Mouse (Mus musculus) forebrain, embryonic 13.5 days (tissue): ENCODE measurements around the gene Vamp8. TPM values are rescaled to one million over a fixed set of nuclear protein-coding genes. Genes with fewer than 3 reads are reported as not detected.

Experiments
- ATAC-seq: fragments of 200-750 bp; cut with Nextera tagmentation; 2 replicates; pipeline ENCODE4 v1.8.0; 2017
- H3K27ac ChIP-seq: fragments of 300-500 bp; sonication (generic); 2 replicates; pipeline ENCODE4 v1.5.1; 2015; ENCODE audit warnings: inconsistent platforms, mild to moderate bottlenecking, moderate library complexity
- H3K27me3 ChIP-seq: fragments of 300-500 bp; sonication (generic); 2 replicates; pipeline ENCODE4 v1.6.1; 2015; ENCODE audit warnings: mild to moderate bottlenecking, inconsistent platforms
- H3K36me3 ChIP-seq: fragments of 300-500 bp; sonication (generic); 2 replicates; pipeline ENCODE4 v1.6.1; 2015; ENCODE audit warnings: mild to moderate bottlenecking, inconsistent platforms; ENCODE audit not compliant: poor library complexity, severe bottlenecking
- H3K4me1 ChIP-seq: fragments of 300-500 bp; sonication (generic); 2 replicates; pipeline ENCODE4 v1.6.1; 2015; ENCODE audit warnings: inconsistent platforms
- H3K4me2 ChIP-seq: fragments of 300-500 bp; sonication (generic); 2 replicates; pipeline ENCODE4 v1.6.1; 2015; ENCODE audit warnings: inconsistent platforms, mild to moderate bottlenecking, moderate library complexity
- H3K4me3 ChIP-seq: fragments of 300-500 bp; sonication (generic); 2 replicates; pipeline ENCODE4 v1.5.1; 2015; ENCODE audit warnings: mild to moderate bottlenecking, inconsistent platforms
- H3K9ac ChIP-seq: fragments of 300-500 bp; sonication (generic); 2 replicates; pipeline ENCODE4 v1.6.1; 2015; ENCODE audit warnings: mild to moderate bottlenecking, inconsistent platforms
- H3K9me3 ChIP-seq: fragments of 300-500 bp; sonication (generic); replicated peaks from 2 replicates; pipeline ENCODE4 v1.6.1; 2016; ENCODE audit warnings: inconsistent platforms
- WGBS: fragments of 180-500 bp; shearing (Covaris S2); methylation state at CpG from one replicate; pipeline ENCODE4 v1.1.7; 2015; 5-methylcytosine and 5-hydroxymethylcytosine counted together
- polyA plus RNA-seq: library from polyadenylated mRNA; unstranded; fragments of >200 nt; fragmentation: Nextera tagmentation; extraction: Ambion mirVana; gene quantifications from 2 replicates; pipeline ENCODE4 v1.2.1, GENCODE M21; 2015

Vamp8 gene
- polyA plus RNA-seq, 1 experiment from 2014 or later = 16.8 TPM

DNA sequence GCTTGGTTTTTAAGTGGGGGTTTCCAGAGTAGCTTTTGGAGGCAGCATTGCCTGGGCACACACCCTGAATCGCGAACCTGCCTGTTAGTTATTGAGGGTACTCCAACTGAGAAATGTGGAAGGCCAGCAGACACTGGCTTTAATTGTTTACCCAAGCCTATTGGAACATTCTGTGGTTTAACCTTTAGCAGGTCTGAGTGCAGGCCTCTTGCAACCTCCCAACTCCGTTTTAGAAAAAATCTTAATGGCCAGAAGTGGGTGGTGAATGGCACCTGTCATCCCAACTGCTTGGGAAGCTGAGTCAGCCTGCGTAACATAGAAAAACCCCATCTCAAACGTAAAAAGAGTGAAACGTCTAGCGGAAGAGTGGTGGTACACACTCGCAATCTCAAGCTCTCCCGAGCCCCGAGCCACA, 6.3 kb upstream of the Vamp8 start:
- 79% methylated on average over 10 of the region's 10 CpGs for WGBS
- no peaks in the 10 kb centered on the region for H3K27me3 ChIP-seq
- no peak overlapping the region for H3K9ac ChIP-seq
- ATAC-seq = no peak
- no peaks in the 10 kb centered on the region for H3K4me1 ChIP-seq
- H3K9me3 ChIP-seq = no peaks in the 10 kb centered on the region
- no peak overlapping the region for H3K27ac ChIP-seq
- H3K36me3 ChIP-seq = no peaks in the 10 kb centered on the region
- no peak overlapping the region for H3K4me3 ChIP-seq
- H3K4me2 ChIP-seq = no peak overlapping the region

DNA sequence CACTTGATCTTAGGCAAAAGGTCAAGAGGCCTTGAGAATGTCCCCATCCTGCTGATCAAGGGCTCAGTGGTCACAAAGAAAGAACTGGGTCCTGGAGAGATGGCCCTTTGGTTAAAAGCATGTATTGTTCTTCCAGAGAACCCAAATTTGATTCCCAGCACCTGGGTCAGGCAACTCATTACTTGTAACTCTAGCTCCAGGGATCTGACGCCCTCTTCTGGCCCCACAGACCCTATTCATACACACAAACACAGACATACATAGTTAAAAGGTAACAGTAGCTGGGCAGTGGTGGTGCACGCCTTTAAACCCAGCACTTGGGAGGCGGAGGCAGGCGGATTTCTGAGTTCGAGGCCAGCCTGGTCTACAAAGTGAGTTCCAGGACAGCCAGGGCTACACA, 1.8 kb upstream of the Vamp8 start:
- Histone ChIP-seq H3K9me3 (no peaks in the 10 kb centered on the region), H3K27me3 (peaks cover 14% of the 10 kb centered on the region; the same call in 1 of the 2 replicates), H3K36me3 (no peaks in the 10 kb centered on the region), H3K27ac (no peak overlapping the region), H3K4me1 (peaks cover 14% of the 10 kb centered on the region), H3K9ac (no peak overlapping the region), H3K4me3 (no peak overlapping the region), H3K4me2 (no peak overlapping the region)
- no peak for ATAC-seq
- WGBS = 88% methylated on average over 5 of the region's 5 CpGs

DNA sequence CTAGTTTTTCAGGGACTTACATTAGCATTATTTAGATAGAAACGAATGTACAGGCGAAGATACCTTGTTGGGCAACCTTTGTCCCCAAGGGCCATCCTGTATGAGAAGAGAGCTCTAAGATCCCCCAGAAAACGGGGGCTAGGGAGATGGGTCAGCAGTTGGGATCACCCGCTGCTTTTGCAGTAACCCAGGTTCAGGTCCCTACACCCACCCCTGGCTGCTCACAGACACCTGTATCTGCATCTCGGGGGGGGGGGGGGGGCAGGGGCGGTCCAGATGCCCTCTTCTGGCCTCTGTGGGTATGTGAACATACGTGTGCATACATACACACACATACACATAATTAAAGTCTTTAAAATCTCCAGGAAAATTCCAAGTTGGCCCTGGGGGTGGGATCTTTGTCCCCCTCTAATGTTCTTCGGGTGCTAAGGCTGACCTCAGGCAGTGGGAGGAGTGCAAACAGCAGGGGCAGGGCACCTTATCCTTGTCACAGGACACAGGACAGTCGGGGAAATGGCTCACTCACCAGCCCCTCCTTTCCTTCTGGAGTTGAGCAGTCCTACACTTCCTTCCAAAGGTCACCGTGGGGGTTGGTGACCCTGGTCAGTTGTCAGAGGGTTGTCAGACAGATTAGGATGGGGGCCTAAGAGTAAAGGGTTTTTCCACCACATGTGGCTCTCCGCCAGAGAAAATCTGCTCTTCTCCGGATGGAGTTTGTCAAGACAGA, 455 bp upstream of the Vamp8 start:
- H3K9ac ChIP-seq = no peak overlapping the region
- no peak overlapping the region for H3K27ac ChIP-seq
- ATAC-seq = 0 out of 2 replicates have a peak, but pooled peaks have one; percentile 24
- peaks cover 14% of the 10 kb centered on the region for H3K4me1 ChIP-seq
- peak overlapping the region; percentile 38; the same call in 1 of the 2 replicates for H3K4me3 ChIP-seq
- WGBS = 24% methylated on average over 12 of the region's 12 CpGs
- H3K4me2 ChIP-seq = peak overlapping the region; percentile 60
- H3K9me3 ChIP-seq = no peaks in the 10 kb centered on the region
- H3K36me3 ChIP-seq = no peaks in the 10 kb centered on the region
- H3K27me3 ChIP-seq = peaks cover 14% of the 10 kb centered on the region; the same call in 1 of the 2 replicates

DNA sequence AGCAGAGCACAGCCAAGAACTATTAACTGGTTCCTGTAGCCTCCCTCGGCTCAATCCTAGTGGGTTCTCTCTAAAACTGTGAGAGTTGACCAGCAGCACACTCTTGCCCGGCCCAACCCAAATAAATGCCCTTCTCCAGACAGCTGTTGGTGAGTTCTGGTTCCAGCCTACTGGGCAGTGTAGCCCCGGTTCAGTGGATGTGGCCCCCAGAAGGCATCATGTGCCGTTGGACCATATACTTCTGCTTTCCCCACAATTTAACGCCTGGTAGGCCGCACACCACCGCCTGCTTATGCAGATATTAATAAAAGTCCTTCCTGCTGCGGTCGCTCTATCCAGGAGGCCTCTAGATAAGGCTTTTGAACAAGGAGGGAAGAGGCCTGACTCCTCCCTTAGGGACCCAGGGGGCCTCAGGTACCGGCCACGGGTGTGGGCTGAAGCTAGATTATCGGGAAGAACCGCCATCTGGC, 997 bp downstream of the Vamp8 start:
- Histone ChIP-seq H3K27ac (no peak overlapping the region), H3K9ac (peak overlapping the region; percentile 59; the same call in 1 of the 2 replicates), H3K4me3 (peak overlapping the region; percentile 38; the same call in 1 of the 2 replicates), H3K27me3 (peaks cover 14% of the 10 kb centered on the region; the same call in 1 of the 2 replicates), H3K4me1 (peaks cover 14% of the 10 kb centered on the region), H3K4me2 (peak overlapping the region; percentile 60), H3K9me3 (no peaks in the 10 kb centered on the region), H3K36me3 (no peaks in the 10 kb centered on the region)
- no peak for ATAC-seq
- 32% methylated on average over 13 of the region's 13 CpGs for WGBS

DNA sequence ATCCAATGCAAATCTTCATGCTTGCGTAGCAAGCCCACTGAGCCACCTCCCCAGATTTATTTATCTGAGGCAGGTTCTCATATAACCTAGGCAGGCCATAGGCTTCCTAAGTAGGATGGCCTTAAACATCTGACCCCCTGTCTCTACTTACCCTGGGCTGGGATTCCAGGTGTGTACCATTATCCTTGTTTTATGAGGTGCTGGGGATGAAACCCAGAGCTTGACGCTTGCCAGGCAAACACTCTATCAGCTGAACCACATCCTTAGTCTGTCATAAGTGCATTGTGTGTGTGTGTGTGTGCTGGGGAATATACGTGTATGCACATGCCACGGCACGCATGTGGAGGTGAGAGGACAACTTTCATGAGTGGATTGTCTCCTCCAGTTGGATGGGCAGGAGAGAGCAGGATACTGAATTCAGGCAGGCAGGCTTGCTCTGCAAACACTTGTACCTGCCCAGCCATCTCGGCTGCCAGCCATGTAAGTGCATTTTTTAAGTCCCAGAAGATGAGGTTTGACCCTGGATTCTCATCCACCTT, 1.6 kb downstream of the Vamp8 start:
- Histone ChIP-seq H3K4me2 (no peak overlapping the region), H3K27ac (no peak overlapping the region), H3K9me3 (no peaks in the 10 kb centered on the region), H3K9ac (no peak overlapping the region), H3K4me3 (no peak overlapping the region), H3K36me3 (no peaks in the 10 kb centered on the region), H3K27me3 (peaks cover 14% of the 10 kb centered on the region; the same call in 1 of the 2 replicates), H3K4me1 (peaks cover 14% of the 10 kb centered on the region)
- no peak for ATAC-seq
- 88% methylated on average over 6 of the region's 6 CpGs for WGBS

DNA sequence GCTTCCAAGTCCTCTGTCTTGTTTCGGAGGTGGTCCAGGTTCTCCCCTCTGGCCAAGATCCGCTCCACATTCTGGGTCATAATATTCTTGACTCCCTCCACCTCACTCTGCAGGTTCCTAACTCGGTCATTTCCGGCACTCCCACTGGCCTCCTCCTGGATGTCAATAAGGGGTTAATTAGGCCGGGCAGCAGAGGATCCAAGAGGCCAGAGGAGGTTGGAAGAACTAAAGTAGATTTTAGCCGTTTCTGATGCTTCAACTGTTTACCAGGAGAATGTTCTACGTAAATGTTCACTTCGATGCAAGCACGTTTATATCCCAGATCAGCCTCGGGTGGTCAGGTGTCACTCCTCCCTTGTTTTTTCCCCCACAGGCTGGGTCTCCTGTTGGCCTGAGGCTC, 2.2 kb downstream of the Vamp8 start:
- Histone ChIP-seq H3K9ac (no peak overlapping the region), H3K36me3 (no peaks in the 10 kb centered on the region), H3K4me3 (no peak overlapping the region), H3K4me1 (peaks cover 14% of the 10 kb centered on the region), H3K27ac (no peak overlapping the region), H3K9me3 (no peaks in the 10 kb centered on the region), H3K27me3 (peaks cover 14% of the 10 kb centered on the region; the same call in 1 of the 2 replicates), H3K4me2 (no peak overlapping the region)
- ATAC-seq = no peak
- WGBS = 73% methylated on average over 10 of the region's 10 CpGs

DNA sequence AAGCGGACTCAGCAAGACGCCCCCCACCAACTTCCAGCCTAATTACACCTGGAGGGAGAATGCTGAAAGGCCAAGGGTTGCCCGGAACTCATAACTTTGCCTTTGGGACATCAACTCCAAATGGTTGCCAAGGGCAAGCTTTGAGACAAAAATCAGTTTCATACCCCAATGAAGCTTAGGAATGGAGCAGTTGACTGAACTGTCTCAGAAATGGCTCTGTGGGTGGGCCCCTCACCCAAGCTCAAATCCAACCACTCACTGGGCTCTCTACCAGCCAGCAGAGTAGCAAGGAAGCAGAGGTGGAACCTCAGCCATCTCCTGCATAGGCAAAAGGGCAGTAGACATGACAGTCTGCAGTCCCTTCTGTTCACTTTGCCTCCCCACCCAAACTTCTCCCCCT, 2.7 kb downstream of the Vamp8 start:
- Histone ChIP-seq H3K4me3 (no peak overlapping the region), H3K9ac (no peak overlapping the region), H3K27ac (no peak overlapping the region), H3K4me2 (no peak overlapping the region), H3K36me3 (no peaks in the 10 kb centered on the region), H3K9me3 (no peaks in the 10 kb centered on the region), H3K4me1 (peaks cover 14% of the 10 kb centered on the region), H3K27me3 (peaks cover 14% of the 10 kb centered on the region; the same call in 1 of the 2 replicates)
- ATAC-seq = no peak
- 83% methylated on average over 3 of the region's 3 CpGs for WGBS

DNA sequence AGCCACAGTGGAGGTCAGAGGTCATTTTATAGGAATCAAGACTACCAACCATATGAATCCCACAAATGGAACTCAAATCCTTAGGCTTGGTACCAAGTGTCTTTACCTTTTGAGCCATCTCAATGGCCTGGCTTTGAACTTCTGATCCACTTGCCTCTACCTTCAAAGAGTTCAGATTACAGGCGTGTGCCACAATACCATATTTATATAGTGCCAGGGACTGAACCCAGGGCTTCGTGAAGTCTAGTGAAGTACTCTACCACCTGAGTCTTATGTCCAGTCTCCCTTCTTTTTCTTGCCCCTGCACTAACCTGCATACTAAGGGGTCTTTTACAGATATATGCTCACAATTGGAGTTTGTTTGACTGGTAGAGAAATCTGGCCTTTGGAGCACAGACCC, 3.9 kb downstream of the Vamp8 start:
- H3K4me2 ChIP-seq = no peak overlapping the region
- no peak for ATAC-seq
- H3K9me3 ChIP-seq = no peaks in the 10 kb centered on the region
- no peaks in the 10 kb centered on the region for H3K36me3 ChIP-seq
- WGBS = 88% methylated on average over 2 of the region's 2 CpGs
- peaks cover 14% of the 10 kb centered on the region for H3K27me3 ChIP-seq
- no peak overlapping the region for H3K27ac ChIP-seq
- no peak overlapping the region for H3K9ac ChIP-seq
- H3K4me1 ChIP-seq = peaks cover 14% of the 10 kb centered on the region
- H3K4me3 ChIP-seq = no peak overlapping the region

DNA sequence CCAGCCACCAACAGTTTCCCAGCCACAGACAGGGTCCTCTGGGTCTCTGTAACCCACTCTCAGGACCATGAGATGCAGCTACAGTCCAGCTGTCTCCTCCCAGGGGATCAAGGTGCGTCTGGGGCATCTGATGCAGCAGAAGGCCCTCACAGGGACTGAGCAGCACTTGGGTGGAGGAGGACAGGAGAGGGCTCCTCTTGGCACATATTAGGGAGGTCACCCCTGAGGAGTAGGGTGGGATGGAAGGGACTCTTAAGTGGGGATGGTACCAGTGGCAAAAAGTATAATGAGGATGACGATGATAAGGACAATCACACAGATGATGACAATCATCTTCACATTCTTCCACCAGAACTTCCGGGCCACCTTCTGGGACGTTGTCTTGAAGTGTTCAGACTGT, 5.2 kb downstream of the Vamp8 start:
- Histone ChIP-seq H3K4me2 (no peak overlapping the region), H3K9me3 (no peaks in the 10 kb centered on the region), H3K36me3 (no peaks in the 10 kb centered on the region), H3K9ac (no peak overlapping the region), H3K4me1 (peaks cover 13% of the 10 kb centered on the region), H3K4me3 (no peak overlapping the region), H3K27ac (no peak overlapping the region), H3K27me3 (peaks cover 21% of the 10 kb centered on the region)
- ATAC-seq = no peak
- WGBS = 87% methylated on average over 4 of the region's 4 CpGs

DNA sequence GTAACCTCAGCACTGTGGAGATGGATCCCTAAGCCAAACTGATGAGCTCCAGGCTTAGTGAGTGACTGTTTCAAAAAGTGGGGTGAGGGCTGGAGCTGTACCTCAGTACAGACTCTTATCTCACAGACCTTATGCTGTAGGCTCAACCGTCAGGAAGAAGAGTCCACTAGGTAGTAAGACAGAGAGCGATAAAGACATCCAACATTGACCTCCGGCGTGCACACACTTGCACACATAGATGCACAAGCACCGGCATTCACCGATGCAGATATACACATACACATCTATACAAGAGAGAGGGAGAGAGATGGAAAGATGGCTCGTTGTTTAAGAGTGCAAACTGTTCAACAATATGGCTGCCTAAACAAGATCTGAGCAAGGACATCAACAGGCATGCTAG, 6.6 kb downstream of the Vamp8 start:
- WGBS = 92% methylated on average over 7 of the region's 7 CpGs
- Histone ChIP-seq H3K9ac (no peak overlapping the region), H3K4me1 (peaks cover 7% of the 10 kb centered on the region; the same call in 1 of the 2 replicates), H3K36me3 (no peaks in the 10 kb centered on the region), H3K27me3 (peaks cover 24% of the 10 kb centered on the region), H3K27ac (no peak overlapping the region), H3K4me3 (no peak overlapping the region), H3K4me2 (no peak overlapping the region), H3K9me3 (no peaks in the 10 kb centered on the region)
- no peak for ATAC-seq

DNA sequence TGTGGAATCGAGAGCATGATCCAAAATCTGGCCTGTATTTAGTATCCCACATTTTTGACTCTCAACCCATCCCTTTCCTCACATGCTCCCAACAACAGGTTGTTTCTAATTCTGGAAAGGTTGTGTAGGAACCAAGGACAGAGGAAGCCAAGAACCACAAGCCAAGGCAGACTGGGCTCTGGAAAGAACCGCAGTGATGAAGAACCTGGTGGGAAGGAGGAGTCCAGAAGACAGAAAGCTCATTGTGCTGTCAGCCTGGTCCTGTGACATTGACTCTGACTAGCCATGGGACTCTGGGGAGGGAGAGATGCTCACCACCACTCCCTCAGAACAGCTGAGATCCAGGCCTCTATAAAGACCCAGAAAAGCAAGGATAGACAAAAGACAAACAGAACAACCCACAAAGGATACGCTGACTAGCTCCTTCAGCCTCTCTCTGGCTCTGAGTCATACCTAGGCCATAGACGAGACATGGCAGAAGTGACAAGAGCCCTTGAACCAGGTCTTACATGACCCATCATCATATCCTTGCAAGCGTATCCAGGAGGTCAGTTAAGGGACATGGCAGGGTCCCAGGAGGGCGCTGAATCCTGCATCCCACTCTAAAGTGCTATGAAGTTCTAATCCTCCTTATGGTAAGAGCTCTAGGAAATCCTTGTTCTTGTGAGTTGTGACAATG, 7.2 kb downstream of the Vamp8 start:
- Histone ChIP-seq H3K27ac (no peak overlapping the region), H3K4me3 (no peak overlapping the region), H3K36me3 (no peaks in the 10 kb centered on the region), H3K4me1 (peaks cover 7% of the 10 kb centered on the region; the same call in 1 of the 2 replicates), H3K27me3 (peaks cover 30% of the 10 kb centered on the region), H3K9ac (no peak overlapping the region), H3K4me2 (no peak overlapping the region), H3K9me3 (no peaks in the 10 kb centered on the region)
- ATAC-seq = no peak
- 84% methylated on average over 6 of the region's 6 CpGs for WGBS

DNA sequence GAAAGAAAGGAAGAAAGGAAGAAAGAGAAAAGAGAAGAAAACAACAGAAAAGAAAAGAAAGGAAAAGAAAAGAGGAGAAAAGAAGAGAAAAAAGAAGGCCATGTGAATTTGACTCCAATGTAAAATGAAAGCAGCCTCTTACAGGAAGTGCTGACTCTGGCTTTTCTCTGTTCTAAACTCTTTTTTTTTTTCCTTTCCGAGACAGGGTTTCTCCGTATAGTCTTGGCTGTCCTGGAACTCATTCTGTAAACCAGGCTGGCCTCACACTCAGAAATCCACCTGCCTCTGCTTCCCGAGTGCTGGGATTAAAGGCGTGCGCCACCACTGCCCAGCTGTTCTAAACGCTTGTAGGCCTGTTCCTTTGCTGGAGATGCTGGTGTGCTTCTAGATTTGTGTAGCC, 8.0 kb downstream of the Vamp8 start:
- peaks cover 37% of the 10 kb centered on the region for H3K27me3 ChIP-seq
- no peaks in the 10 kb centered on the region for H3K36me3 ChIP-seq
- no peak overlapping the region for H3K4me3 ChIP-seq
- H3K9me3 ChIP-seq = no peaks in the 10 kb centered on the region
- H3K4me1 ChIP-seq = peaks cover 7% of the 10 kb centered on the region; the same call in 1 of the 2 replicates
- 78% methylated on average over 6 of the region's 6 CpGs for WGBS
- H3K9ac ChIP-seq = no peak overlapping the region
- H3K4me2 ChIP-seq = no peak overlapping the region
- H3K27ac ChIP-seq = no peak overlapping the region
- no peak for ATAC-seq
